Mouse (Mus musculus) urinary bladder, adult 2 months (tissue): ENCODE measurements around the gene Col4a2. TPM values are rescaled to one million over a fixed set of nuclear protein-coding genes. Genes with fewer than 3 reads are reported as not detected.

ENCODE experiments used
- DNase-seq: peaks from one replicate; pipeline ENCODE4 v3.0.0; 2022; ENCODE audit warnings: low spot score
- polyA plus RNA-seq: library from polyadenylated mRNA; depleted of rRNA; stranded (reverse); fragments of >200 nt; gene quantifications from 2 replicates; pipeline ENCODE4 v1.2.3, GENCODE M21; 2012

The Col4a2 gene
- polyA plus RNA-seq, 1 experiment, result 109 TPM

DNA sequence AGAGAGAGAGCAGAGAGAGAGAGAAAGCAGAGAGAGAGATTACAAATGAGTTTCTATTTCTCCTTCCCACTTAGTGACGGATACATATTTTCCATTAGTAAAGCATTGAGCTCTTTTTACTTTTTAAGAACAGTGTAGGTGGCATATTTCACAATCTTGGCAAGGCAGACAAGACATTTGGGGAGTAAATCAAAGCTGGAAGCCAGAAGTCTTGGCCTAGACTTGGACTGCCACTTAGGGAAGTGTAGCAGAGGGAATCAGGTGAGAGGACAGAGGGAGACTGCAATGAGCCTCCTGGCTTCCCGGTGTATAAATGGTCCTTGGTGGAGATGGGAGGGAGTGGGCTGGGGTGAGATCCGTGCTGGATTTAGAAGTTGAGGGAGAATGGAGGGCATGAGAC is 70.3 kb downstream of the Col4a2 start:
- no peak for DNase-seq

DNA sequence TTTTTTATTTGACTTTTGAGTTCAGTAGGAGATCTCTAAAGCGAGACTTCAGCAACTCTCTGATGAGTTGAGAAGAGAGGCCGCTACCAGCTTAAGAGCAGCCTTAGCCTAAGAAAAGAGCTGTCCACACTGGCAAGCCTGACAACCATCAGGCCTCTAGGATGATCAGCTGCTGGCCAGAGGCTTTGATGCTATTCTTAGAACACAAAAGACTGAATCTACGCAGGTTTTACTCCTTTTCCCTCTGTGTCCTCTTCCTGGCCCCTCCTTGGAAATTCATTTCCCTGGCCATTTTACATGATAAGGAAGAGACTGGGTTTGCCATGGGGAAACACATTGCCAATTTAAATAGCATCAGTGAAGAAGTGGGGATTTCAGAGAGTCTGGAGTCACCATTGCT is 70.8 kb downstream of the Col4a2 start:
- DNase-seq, result no peak

DNA sequence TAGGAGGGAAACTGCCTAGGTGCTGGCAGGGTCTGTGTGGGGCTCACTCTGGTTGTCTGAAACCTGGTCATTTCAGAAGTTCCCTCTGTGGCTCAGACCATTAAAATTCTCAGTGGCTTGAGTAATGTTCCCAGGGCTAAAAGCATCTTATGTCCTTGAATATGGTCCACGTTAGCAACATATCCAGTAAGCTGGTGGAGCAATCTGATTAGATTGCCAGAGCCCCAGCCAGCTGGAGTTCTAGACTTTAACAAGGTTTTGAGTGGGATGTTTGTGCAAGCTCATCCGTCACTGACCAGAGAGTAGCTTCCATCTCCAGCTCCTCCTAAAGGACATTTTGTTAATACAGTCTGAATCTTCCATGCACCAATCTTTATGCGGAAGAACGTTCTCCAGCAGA is 72.2 kb downstream of the Col4a2 start:
- no peak for DNase-seq

DNA sequence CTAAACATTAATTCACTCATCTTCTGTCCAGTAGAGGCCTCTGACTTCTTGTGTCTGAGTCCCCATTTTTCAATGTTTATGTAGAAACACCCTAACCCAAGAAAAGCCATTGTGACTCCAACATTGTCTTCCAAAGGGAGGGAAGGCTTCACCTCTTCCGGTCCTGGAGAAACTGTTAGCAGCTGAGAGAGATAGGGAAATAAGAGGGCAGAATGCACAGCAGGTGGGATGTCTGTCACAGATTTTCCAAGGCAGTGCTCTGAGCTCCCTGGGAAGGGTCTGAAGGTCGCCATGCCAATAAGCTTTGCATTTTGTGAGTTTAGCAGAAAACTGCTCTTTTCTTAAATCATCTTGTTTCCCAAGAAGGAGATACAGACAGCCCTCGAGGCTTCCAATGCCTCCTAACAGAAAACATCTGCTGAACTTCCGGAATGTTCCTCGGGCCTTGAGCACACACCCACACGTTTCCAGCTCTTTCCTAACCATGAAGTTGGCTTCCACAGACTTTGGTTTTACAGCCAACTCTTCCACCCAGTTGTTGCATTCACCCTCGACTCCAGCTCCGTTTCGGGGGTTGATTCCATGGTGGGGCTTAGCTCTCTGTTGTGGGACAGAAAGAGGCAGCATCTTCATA is 72.8 kb downstream of the Col4a2 start:
- DNase-seq, result no peak

DNA sequence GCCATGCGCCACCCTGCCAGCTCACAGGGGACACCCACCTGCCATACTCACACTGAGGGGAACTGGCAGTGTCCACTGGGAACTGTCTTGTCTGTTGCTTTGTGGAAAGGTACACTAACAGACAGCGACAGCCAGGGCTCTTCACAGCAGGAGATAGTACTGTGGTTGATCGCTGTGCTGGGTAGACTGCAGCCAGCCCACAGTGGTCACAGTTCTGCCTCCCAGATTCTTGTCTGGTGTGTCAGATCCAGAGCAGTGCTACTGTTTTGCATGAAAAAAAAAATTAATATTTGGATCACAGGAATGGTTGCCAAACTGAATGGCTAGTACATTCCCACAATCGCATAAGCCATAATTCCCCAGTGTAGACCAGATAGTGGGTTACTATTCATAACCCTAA is 74.7 kb downstream of the Col4a2 start:
- no peak for DNase-seq

DNA sequence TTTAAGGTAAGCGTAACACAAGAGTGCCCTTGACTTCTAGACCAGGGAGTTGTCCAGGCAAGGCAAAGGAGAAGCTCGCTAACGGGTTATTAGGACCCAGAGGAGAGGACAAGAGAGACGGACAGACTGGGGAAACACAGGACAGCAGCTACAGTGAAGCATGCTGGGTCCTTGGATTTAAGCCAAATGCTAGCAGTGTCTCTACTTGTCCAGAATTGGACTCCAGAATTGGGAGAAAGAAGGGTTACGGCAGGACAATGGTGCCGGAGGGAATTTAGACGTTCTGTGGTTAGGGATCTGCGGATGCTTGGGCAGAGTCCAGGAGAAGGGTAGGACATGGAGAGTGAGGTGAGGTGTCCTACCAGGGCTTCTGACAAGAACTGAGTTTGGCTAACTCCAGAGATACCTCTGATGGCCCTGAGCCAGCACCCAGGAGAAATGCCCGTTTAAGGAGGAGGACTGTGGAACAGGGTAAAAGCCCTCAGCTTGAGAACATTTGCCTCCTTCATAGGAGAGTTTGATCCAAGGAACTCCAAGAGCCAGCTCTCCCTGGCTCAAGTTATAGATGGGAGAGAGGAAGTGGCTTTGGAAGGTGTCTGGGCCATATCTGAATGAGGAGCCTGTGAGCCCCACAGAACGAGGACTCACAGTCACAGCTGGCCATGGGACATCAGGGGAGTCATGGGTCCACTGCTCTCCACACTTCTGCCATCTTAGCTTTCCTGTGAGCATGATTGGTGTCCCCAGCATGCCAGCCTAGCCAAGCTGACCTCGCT is 76.9 kb downstream of the Col4a2 start:
- DNase-seq, result no peak

DNA sequence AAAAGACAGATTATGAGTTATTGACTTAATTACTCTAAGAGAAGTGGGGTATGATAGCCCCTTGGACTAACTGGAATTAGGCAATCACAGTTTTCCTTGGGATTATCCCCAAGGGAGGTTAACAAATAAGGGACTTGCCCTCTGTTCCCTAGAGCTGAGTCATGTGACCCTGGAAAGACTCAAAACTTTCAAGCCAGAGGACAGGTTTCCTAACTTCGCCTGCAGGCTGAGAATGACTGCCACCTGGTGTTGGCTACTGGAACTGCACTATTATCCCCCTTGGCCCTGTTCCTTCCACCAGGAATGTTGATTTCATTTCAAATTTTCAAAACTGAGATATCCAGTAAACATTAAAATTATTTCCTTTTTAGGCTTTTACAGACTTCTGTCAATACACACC is 80.1 kb downstream of the Col4a2 start:
- peak; percentile 53 for DNase-seq

DNA sequence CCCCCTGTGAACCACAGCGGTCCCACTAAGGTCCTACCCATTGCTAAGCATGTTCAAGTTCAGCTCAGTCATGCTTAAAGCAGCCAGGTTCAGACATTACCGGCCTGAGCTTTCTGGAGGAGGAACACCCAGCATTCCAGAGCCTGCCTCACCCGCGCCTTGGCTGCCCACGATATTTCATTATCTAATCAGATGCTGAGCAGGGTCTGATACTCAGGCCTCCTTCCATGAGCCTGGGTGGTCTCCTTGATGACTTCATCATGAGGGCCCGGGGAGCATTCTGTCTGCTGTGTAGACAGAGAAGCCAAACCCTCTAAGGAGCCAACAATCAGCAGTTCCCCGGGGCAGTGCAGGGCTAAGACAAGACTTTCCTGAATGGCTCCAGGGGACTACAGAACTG is 80.6 kb downstream of the Col4a2 start:
- DNase-seq, result no peak

DNA sequence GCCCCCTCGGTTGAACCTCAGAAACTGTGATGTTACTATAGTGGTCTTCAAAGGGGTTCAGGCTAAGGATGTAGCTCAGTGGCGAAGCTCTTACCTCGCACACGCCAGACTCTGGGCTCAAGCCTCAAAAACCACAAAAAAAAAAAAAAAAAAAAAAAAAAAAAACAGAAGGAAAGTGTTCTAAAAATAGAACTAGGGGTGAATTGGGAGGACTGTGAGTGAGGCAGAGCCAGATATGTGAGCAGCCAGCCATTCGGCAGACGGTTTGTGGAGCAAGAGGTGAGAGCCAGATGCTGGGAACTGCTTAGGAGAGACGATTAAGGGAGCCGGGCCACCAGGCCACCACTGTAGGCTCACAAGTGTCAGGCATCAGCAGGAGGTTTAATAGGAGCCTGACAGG is 81.0 kb downstream of the Col4a2 start:
- DNase-seq, result no peak

DNA sequence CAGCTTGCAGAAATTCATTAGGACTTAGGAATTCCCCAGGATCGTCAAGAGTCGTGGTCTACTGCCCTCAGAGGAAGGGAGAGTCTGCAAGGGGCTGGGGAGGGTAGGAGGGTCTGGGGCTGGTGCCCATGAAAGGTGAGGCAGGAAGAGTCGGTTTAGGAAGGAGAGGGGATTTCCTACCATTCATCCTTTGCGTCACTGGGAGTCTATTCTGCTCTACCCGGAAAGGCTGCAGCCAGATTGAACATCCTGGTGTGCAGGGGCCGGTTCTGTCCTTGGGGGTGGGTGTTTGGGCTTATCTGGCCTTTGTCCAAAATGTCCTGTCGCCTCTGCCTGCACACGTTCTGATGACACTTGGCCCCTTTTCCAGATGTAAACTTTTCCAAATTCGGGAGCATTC is 82.2 kb downstream of the Col4a2 start:
- DNase-seq, result no peak

DNA sequence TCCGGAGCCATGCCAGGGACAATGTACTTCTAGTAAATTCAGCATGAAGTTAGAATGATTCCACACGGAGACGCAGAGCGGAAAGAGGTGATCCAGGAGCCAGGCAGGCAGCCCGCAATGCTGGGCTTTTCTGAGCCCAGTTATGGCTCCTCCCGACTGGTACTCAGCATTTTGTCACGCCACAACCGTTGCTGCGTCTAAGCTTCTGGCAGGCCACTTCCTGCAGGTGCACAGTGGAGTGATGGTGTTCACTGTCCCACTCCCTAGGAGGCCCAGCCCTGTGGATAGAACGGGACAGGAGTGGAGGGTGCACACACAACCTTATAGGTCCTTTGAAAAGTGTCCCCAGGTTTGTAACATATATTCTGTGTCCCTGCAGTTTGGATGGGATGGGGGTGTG is 83.0 kb downstream of the Col4a2 start:
- no peak for DNase-seq

DNA sequence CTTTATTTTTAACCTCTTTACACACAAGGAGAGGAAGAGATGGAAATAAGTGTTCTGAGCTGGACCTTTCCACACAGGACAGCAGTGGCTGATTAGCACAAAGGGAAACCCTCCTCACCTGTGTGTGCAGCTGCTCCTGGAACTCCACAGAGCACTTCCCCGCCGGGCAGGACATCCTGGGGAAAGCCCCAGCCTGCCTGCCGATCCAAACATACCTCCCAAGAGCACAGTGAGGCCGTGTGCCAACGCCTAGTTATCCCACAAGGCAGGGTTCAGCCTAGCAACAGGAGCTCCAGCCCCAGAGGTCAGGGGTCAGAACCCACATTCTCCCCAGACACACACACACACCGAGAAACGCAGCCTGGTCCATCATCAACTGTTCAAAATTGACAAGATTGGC is 83.5 kb downstream of the Col4a2 start:
- no peak for DNase-seq

DNA sequence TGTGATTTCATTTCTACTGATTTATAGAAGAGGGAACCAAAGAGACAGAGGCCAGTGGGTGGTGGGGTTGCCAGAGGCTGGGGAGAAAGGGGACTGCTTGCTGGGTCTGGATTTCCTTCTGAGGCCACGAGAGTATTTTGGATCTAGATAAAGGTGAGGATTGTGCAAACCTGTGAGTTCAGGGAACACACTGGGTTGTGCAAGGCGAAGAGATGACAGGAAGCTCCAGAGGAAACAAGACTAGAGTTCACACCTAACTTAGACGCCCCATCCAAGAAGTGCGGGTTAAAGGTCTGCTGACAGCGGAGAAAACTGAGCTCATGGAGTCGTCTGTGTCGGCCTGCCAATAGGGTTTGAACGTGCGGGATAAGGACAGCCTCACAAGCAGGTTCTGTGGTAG is 84.5 kb downstream of the Col4a2 start:
- DNase-seq, result no peak

DNA sequence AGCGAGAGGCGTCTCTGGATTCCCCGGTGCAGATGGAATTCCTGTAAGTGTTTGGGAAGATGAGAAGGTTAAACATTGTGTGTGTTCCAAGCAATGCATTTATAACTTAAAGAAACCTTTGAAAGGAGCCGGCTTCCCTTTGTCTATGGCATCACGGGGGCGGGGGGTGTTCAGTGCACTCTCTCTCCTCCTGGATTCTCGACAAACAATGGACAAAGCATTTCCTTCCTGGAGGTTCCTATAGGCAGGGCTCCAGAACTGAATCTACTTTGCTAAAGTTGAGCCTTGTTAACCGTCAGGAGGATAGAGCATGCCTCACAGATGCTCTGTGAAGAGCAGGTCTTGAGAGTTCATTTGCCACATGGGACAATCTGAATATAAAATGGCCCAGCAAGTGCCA is 87.1 kb downstream of the Col4a2 start:
- DNase-seq, result no peak

DNA sequence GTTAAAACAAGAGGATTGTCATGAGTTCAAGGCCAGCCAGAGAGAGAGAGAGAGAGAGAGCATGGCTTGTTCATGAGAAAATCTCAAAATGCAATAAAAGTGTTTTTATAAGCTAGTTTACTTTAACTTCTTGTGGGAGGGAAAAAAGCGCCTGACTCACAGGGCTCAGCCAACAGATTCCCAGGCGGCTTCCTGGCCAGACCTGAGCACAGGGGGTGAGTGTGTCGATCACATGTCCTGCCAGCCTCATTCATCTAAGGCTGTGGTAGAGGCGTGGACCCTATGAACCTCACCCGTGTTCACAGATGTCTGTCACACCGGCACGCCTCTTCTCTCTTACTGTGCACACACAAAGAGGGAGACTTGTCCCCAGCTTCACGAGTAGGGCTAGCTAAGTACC is 87.6 kb downstream of the Col4a2 start:
- DNase-seq, result no peak

DNA sequence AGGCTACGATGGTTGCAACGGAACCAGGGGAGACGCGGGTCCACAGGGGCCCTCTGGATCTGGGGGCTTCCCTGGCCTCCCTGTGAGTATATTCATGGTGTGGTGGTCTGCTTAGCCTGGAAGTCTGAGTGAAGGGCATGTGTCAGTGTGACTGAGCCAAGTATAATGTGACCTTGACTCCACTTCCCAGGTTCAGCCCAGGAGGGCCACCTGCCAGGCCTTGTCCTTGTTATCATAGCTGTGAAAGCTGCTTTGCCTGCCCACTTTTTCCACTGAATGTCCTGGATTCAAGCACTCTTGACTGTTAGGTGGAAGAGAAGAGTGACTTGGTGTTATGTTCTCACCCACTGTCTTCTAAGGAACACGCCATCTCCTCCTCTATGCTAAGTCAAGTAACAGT is 88.6 kb downstream of the Col4a2 start:
- DNase-seq, result no peak

DNA sequence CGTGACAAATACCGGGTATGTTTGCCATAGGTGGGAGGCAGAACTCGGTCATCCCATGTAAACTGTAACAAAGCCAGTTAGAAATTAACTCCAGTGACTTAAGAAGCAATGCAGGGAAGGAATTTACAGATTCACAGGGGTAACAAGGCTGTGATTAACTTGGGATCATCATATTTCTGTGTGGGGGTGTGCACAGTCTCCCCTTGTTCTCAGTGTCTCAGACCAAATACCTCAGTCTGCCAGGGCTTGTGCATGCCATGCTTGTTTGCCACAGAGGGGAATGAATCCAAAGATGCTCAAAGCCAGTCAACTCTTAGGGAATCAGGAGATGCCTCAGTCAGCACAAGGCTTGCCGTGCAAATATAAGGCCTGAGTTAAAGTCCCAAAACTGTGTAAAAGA is 89.6 kb downstream of the Col4a2 start:
- no peak for DNase-seq

DNA sequence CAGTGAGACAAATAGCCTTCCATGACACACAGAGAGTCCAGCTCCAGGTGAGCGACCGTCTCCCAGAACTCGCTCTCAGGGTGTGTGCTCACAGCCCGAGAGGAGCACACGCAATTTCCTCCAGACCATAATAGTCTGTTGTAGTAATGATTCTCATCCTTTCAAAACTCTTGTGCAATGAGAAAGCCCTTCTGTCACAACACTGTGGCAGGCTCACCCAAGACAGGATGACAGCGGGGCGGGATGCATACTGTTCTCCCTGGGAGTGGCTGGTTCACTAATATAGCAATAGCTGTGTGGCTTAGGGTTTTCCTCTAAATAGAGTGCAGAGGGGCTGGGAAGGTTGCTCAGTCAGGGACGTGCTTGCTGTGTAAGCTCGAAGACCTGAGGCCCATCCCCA is 91.2 kb downstream of the Col4a2 start:
- no peak for DNase-seq

DNA sequence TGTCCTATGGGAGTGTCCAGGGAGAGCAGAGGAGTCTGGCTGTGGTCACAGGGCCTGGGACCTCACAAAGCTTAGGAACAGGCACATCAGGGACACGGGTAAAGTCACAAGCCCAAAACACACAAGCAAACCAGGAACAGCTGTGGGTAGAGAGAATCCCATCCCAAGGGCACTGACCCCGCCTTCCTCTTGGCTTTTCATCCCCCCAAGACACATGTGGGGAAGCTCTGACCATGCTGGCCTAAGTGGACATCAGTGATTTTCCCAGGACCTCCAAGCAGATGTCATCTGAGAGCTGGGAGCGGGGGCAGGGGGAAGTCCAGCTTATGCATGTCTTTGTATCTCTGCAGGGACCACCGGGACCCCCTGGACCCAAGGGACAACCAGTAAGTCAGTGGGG is 92.0 kb downstream of the Col4a2 start:
- DNase-seq, result no peak

DNA sequence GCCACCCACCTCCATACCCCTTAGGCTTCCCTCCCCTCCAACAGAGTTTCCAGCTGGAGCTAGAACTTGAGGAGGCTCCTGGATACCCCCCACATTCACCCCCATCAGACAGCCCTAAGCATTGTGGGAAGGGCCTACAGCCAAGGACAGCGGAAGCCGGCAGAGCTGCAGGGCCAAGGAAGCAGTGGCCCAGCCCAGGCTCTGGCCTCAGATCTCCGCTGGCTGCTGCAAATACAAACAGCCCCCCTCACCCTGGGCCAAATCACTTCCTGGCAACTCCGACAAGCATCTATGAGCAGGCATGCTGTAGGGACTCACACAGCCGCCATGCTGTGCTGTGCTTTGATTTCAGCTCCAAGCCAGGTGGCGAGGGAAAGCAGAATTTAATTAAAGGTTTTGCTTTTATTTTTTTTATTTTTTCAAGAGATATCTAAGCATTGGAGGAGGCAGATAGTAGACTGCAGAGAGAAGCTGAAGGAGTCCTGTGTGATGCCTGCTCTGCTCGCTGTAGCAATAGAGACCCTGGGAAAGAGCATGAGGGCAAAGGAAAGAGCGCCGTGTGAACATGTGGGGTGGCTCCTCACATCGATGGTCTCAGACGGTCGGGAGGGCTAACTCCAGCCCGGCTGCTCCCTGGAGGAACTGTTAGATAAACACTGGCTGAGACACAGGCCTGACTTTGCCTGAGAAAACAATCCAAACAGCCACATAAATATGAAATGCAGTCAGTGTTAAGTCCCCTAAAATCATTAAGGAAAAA is 93.3 kb downstream of the Col4a2 start:
- DNase-seq, result no peak

DNA sequence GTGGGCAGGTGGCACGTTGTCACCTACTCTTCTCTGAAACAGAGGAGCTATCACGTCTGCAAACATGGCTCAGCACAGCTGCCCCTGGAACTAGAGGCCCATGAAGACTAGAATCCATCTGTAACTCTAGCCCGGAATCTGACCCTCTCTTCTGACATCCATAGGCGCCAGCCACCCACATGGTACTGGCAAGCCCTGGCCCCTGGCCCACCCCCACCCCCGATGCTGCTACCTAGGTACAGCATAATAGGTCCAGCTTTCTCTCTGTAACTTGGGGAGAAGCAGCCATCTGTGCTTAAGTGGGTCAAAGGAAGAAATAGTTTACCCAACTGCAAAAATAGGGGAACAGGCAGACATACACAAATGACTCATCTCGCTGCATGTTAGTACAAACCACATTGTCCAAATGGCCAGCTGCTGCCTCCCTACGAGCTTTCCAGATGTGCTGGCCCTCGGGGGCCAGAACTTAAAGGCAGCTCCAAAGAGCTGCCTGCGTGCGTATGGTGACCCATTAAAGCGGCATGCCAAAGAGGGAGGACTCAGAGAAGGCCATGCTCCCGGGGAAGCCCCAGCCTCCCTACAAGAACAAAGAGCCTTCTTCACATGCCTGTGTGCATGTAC is 99.0 kb downstream of the Col4a2 start:
- no peak for DNase-seq

DNA sequence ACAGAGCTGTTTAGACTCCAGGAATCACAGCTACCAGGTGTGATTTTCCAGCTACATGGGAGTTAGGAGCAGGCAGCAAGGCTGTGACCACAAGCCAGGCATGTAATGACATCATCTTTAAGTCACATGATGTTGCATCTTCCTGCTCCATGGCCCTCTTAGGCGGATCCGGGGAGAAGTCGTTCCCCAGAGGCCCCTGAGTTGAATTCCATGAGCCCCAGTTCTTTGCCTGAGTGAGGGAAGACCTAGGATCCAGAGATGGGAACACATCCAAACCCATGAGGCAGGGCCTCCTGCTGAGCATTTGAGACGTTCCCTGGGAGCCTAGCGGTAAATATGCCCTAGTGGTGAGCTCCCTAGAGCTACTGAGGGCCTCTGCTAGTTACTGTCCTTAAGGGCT is 99.8 kb downstream of the Col4a2 start:
- no peak for DNase-seq

DNA sequence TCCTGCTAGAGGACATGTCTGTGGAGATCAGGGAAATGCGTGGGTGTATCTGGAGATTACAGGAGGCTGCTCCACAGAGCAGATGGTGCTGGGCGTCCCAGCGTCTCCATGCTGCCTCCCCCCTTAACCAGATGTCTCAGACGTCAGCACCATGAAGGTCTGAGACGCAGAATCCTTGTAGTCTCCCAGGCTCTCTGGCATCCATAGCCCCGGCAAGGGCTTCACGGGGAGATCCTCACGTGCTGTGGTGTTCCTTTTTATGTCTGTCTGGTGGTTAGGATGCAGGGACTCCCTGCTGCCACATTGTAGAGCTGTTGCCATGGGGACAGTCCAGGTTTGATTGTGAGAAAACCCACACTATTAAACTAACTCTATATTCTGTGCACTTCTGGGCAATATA is 101.7 kb downstream of the Col4a2 start:
- no peak for DNase-seq
